Mouse (Mus musculus): ENCODE measurements around the gene Agbl1.

DNA sequence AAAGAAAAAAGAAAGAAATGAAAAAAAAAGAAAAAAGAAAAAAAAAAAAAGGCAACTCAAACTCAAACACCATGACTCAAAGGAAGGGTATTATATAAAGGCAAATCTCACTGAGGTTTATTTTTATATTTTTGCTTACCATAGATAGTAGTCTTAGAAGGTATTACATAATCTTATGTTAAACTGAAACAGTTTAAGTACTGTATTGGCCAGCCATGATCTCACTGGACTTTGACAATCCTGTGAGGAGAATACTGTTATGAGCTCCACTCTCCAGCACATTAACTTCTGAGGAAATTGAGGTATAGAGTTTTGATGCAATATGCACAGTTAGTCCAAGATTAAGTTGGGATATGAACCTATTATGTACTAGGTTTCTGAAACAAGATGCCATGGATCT is 909.0 kb downstream of the Agbl1 start:
- TF ChIP-seq CTCF (IDR thresholded peaks at IDR 0.05; ENCODE audit: borderline replicate concordance, insufficient read depth, low read length) (no peak), POLR2A (IDR thresholded peaks at IDR 0.05; ENCODE audit: low read depth, low read length) (no peak)

Data from embryonic fibroblast, embryonic 13.5 days (primary cell).